9 mouse cellular contexts compared by ENCODE assay signal in genomic region chr6:34155137-34155804, GRCm38 (mm10). TPM values are rescaled to one million over a fixed set of nuclear protein-coding genes. Genes with fewer than 3 reads are reported as not detected.
DNase-seq lines count a peak whose midpoint lies in the region; ATAC-seq lines count a peak whose summit lies in the region.
"Had no signal": no experiment of that assay in that cellular context is flagged by ENCODE, and none has a peak within 500 bp of the region (broad histone marks: within the 10 kb centered on the region; RNA-seq: fewer than 3 reads in every experiment).

No protein-coding gene starts in this region.

- H3K4me1 ChIP-seq in heart, embryonic 12.5 days (replicated peaks), result peaks cover 37% of the 10 kb centered on the region

- no peaks in the 10 kb centered on the region for H3K27me3 ChIP-seq in heart, embryonic 12.5 days (replicated peaks)

- peaks cover 35% of the 10 kb centered on the region for H3K36me3 ChIP-seq in heart, embryonic 12.5 days

- H3K4me3 ChIP-seq in heart, embryonic 12.5 days, result no peak overlapping the region

- no peaks in the 10 kb centered on the region for H3K9me3 ChIP-seq in heart, embryonic 12.5 days (replicated peaks)

- ATAC-seq in heart, embryonic 12.5 days (ENCODE audit: insufficient number of reproducible peaks, low FRiP score), result peak; percentile 73
- peak; percentile 62 for ATAC-seq in erythroid progenitor cell, adult 5-6 weeks (replicated peaks; ENCODE audit: low FRiP score, poor library complexity, severe bottlenecking)

- peak overlapping the region; percentile 33; the same call in 1 of the 2 replicates for H3K4me2 ChIP-seq in heart, embryonic 12.5 days

- H3K27ac ChIP-seq in heart, embryonic 12.5 days (ENCODE audit: poor library complexity, severe bottlenecking), result peak overlapping the region; percentile 15

- no peak overlapping the region for H3K9ac ChIP-seq in heart, embryonic 12.5 days

- whole genome bisulfite sequencing in heart, embryonic 12.5 days, result 52% methylated on average over 15 of the region's 15 CpGs

- no peak for DNase-seq in heart, adult 9 months (ENCODE audit: low spot score in 2 of 2)
- DNase-seq in 3T3-L1 (ENCODE audit: low read depth, low spot score), result peak; percentile 56
- peak; percentile 55 to 82 for DNase-seq in kidney, postnatal 25 days
- DNase-seq in right cerebral cortex, adult 2 months (ENCODE audit: low spot score in 2 of 2), result no peak
- no peak for DNase-seq in embryo, embryonic 10 days (ENCODE audit: low spot score)
- no peak for DNase-seq in left cerebral cortex, adult 18-20 months (ENCODE audit: low spot score in 2 of 2)
- DNase-seq: adrenal gland, adult 2 months had no signal

RNA-seq across cellular contexts. Expression of gene Slc35b4, which starts 21.6 kb away (rescaled TPM):
- polyA plus RNA-seq in heart, embryonic 12.5 days (2016; fragmentation: Nextera tagmentation; extraction: Ambion mirVana), result 42.8 and 49.3 TPM in 2 replicates
- total RNA-seq in erythroid progenitor cell, adult 5-6 weeks (2015; ENCODE audit: low replicate concordance), result 5.4 and 7.5 TPM in 2 replicates
- 5.5 and 7.7 TPM in 2 replicates for total RNA-seq in erythroid progenitor cell, adult 5-6 weeks (2017; ENCODE audit: low replicate concordance)
- total RNA-seq in left cerebral cortex, adult 18-20 months (2021), result 10 to 100 TPM; 67.9 to 71.3 TPM

Comparison
In these comparisons a context has a peak if more than half of its experiments do, and no peak if none do; other contexts are left out.
1. DNase-seq: peak in 3T3-L1 (single experiment) and kidney, postnatal 25 days (2 of 2); none in heart, adult 9 months (0 of 2), right cerebral cortex, adult 2 months (0 of 2), embryo, embryonic 10 days (single experiment) and left cerebral cortex, adult 18-20 months (0 of 2).
2. RNA of gene Slc35b4, which starts 21.6 kb away (total RNA-seq): 67.9 to 71.3 TPM in left cerebral cortex, adult 18-20 months; 5.4 to 7.7 TPM in erythroid progenitor cell, adult 5-6 weeks; every median in the first group is over 4 times any median in the second.